Mouse (Mus musculus) liver, postnatal 0 days (tissue): Measurements from ENCODE around the gene Npc1l1. TPM values are rescaled to one million over a fixed set of nuclear protein-coding genes. Genes with fewer than 3 reads are reported as not detected.

ENCODE experiments used
- ATAC-seq: fragments of 200-750 bp; cut with Nextera tagmentation; 2 replicates; pipeline ENCODE4 v1.8.0; 2017; ENCODE audit warnings: mild to moderate bottlenecking, moderate library complexity
- DNase-seq: peaks from one replicate; pipeline ENCODE4 v3.0.0-alpha.2; 2016
- H3K27ac ChIP-seq: fragments of 300-500 bp; sonication (generic); 2 replicates; pipeline ENCODE4 v1.5.1; 2014; ENCODE audit warnings: antibody characterized with exemption, moderate library complexity, mild to moderate bottlenecking, low read depth
- H3K27me3 ChIP-seq: fragments of 300-500 bp; sonication (generic); 2 replicates; pipeline ENCODE4 v1.6.1; 2014; ENCODE audit warnings: low read length, control low read depth, mixed read lengths; ENCODE audit not compliant: insufficient read depth
- H3K36me3 ChIP-seq: fragments of 300-500 bp; sonication (generic); replicated peaks from 2 replicates; pipeline ENCODE4 v1.6.1; 2014; ENCODE audit warnings: mild to moderate bottlenecking, control low read depth, low read length, moderate library complexity, mixed read lengths; ENCODE audit not compliant: insufficient read depth
- H3K4me1 ChIP-seq: fragments of 300-500 bp; sonication (generic); 2 replicates; pipeline ENCODE4 v1.6.1; 2014; ENCODE audit warnings: antibody characterized with exemption, mild to moderate bottlenecking, control low read depth; ENCODE audit not compliant: insufficient read depth
- H3K4me2 ChIP-seq: fragments of 300-500 bp; sonication (generic); 2 replicates; pipeline ENCODE4 v1.6.1; 2014; ENCODE audit warnings: low read depth, mild to moderate bottlenecking, low read length, moderate library complexity, mixed read lengths
- H3K4me3 ChIP-seq: fragments of 300-500 bp; sonication (generic); 2 replicates; pipeline ENCODE4 v1.5.1; 2014; ENCODE audit warnings: low read depth, low read length
- H3K9ac ChIP-seq: fragments of 300-500 bp; sonication (generic); replicated peaks from 2 replicates; pipeline ENCODE4 v1.6.1; 2014; ENCODE audit warnings: mild to moderate bottlenecking, moderate library complexity
- H3K9me3 ChIP-seq: fragments of 300-500 bp; sonication (generic); 2 replicates; pipeline ENCODE4 v1.6.1; 2016; ENCODE audit warnings: mild to moderate bottlenecking, control low read depth, low read length, mixed read lengths
- CTCF ChIP-seq: sonication (generic); IDR thresholded peaks from 2 replicates; pipeline ENCODE4 v1.5.1; 2016; ENCODE audit warnings: antibody characterized with exemption, low read depth
- EP300 ChIP-seq: IDR thresholded peaks from 2 replicates; pipeline ENCODE4 v1.6.1; 2016; ENCODE audit warnings: antibody characterized with exemption, low read depth, mild to moderate bottlenecking
- WGBS: fragments of 180-500 bp; shearing (Covaris S2); extraction: QIAGEN DNeasy Blood & Tissue Kit; methylation state at CpG from one replicate; pipeline ENCODE4 v1.1.7; 2014; ENCODE audit not compliant: insufficient replicate concordance; 5-methylcytosine and 5-hydroxymethylcytosine counted together
- polyA plus RNA-seq: library from polyadenylated mRNA; unstranded; fragments of >200 nt; fragmentation: Nextera tagmentation; extraction: Ambion mirVana; gene quantifications from 2 replicates; pipeline ENCODE4 v1.2.1, GENCODE M21; 2015

The Npc1l1 gene
- polyA plus RNA-seq, 1 experiment from 2014 or later = not detected

GRCm38 (mm10) chr11:6174719-6175118 is 55.2 kb downstream of the Npc1l1 start:
- H3K36me3 ChIP-seq = no peaks in the 10 kb centered on the region
- 0 out of 2 replicates have a peak overlapping the region, but pooled peaks have one; percentile 35 for H3K9ac ChIP-seq
- TF ChIP-seq EP300 (no peak), CTCF (no peak)
- peak overlapping the region; percentile 30; the same call in 1 of the 2 replicates for H3K4me2 ChIP-seq
- H3K4me1 ChIP-seq = peaks cover 32% of the 10 kb centered on the region
- 12% methylated on average over 7 of the region's 7 CpGs for WGBS
- no peaks in the 10 kb centered on the region for H3K27me3 ChIP-seq
- DNase-seq = no peak
- peak; percentile 38; the same call in 1 of the 2 replicates for ATAC-seq
- H3K4me3 ChIP-seq = no peak overlapping the region
- peak overlapping the region; percentile 42; the same call in 1 of the 2 replicates for H3K27ac ChIP-seq
- H3K9me3 ChIP-seq = no peaks in the 10 kb centered on the region

GRCm38 (mm10) chr11:6169041-6169663 is 60.8 kb downstream of the Npc1l1 start:
- Histone ChIP-seq H3K4me1 (peaks cover 20% of the 10 kb centered on the region), H3K4me2 (no peak overlapping the region), H3K36me3 (no peaks in the 10 kb centered on the region), H3K27ac (no peak overlapping the region), H3K27me3 (no peaks in the 10 kb centered on the region), H3K9ac (no peak overlapping the region), H3K9me3 (no peaks in the 10 kb centered on the region), H3K4me3 (no peak overlapping the region)
- DNase-seq = no peak
- WGBS = 44% methylated on average over 2 of the region's 2 CpGs
- TF ChIP-seq CTCF = no peak
- no peak for TF ChIP-seq EP300
- no peak for ATAC-seq

- TF ChIP-seq EP300 (no peak), CTCF (no peak)
- no peak overlapping the region for H3K9ac ChIP-seq
Observed at GRCm38 (mm10) chr11:6166351-6166750, 63.6 kb downstream of the Npc1l1 start.

GRCm38 (mm10) chr11:6165391-6166081 is 64.4 kb downstream of the Npc1l1 start:
- Histone ChIP-seq H3K36me3 (no peaks in the 10 kb centered on the region), H3K4me2 (peak overlapping the region; percentile 6; the same call in 1 of the 2 replicates), H3K4me3 (no peak overlapping the region), H3K27me3 (no peaks in the 10 kb centered on the region), H3K9me3 (no peaks in the 10 kb centered on the region), H3K4me1 (peaks cover 36% of the 10 kb centered on the region), H3K27ac (peak overlapping the region; percentile 82), H3K9ac (no peak overlapping the region)
- TF ChIP-seq EP300 (no peak), CTCF (no peak)
- 56% methylated on average over 7 of the region's 7 CpGs for WGBS
- ATAC-seq (peak; percentile 81), DNase-seq (no peak)

More at GRCm38 (mm10) chr11:6166351-6166750, 63.6 kb downstream of the Npc1l1 start:
- Histone ChIP-seq H3K4me3 (no peak overlapping the region), H3K4me1 (peaks cover 30% of the 10 kb centered on the region), H3K27me3 (no peaks in the 10 kb centered on the region), H3K27ac (peak overlapping the region; percentile 82), H3K4me2 (no peak overlapping the region), H3K9me3 (no peaks in the 10 kb centered on the region), H3K36me3 (no peaks in the 10 kb centered on the region)
- ATAC-seq (no peak), DNase-seq (no peak)
- 91% methylated on average over 12 of the region's 12 CpGs for WGBS

- H3K9me3 ChIP-seq = no peaks in the 10 kb centered on the region
- 88% methylated on average over 7 of the region's 7 CpGs for WGBS
- ATAC-seq = no peak
Observed at GRCm38 (mm10) chr11:6164781-6165180, 65.2 kb downstream of the Npc1l1 start.

GRCm38 (mm10) chr11:6163706-6164105 is 66.2 kb downstream of the Npc1l1 start:
- Histone ChIP-seq H3K36me3 (no peaks in the 10 kb centered on the region), H3K27me3 (no peaks in the 10 kb centered on the region), H3K9me3 (no peaks in the 10 kb centered on the region), H3K4me3 (no peak overlapping the region), H3K9ac (no peak overlapping the region), H3K27ac (no peak overlapping the region), H3K4me2 (no peak overlapping the region), H3K4me1 (peaks cover 51% of the 10 kb centered on the region)
- 84% methylated on average over 12 of the region's 12 CpGs for WGBS
- no peak for ATAC-seq
- no peak for DNase-seq
- no peak for TF ChIP-seq EP300
- no peak for TF ChIP-seq CTCF

More at GRCm38 (mm10) chr11:6164781-6165180, 65.2 kb downstream of the Npc1l1 start:
- Histone ChIP-seq H3K27ac (peak overlapping the region; percentile 82), H3K9ac (no peak overlapping the region), H3K27me3 (no peaks in the 10 kb centered on the region), H3K4me3 (no peak overlapping the region), H3K4me2 (no peak overlapping the region), H3K4me1 (peaks cover 44% of the 10 kb centered on the region), H3K36me3 (no peaks in the 10 kb centered on the region)
- no peak for DNase-seq
- TF ChIP-seq CTCF = no peak
- no peak for TF ChIP-seq EP300
